Mouse (Mus musculus) midbrain, embryonic 13.5 days (tissue): Measurements from ENCODE around the gene Tmem219. TPM values are rescaled to one million over a fixed set of nuclear protein-coding genes. Genes with fewer than 3 reads are reported as not detected.

Experiments used
- ATAC-seq: fragments of 200-750 bp; cut with Nextera tagmentation; 2 replicates; pipeline ENCODE4 v1.8.0; 2017; ENCODE audit warnings: mild to moderate bottlenecking, moderate TSS enrichment, moderate library complexity
- H3K27ac ChIP-seq: fragments of 300-500 bp; sonication (generic); 2 replicates; pipeline ENCODE4 v1.5.1; 2015; ENCODE audit warnings: inconsistent platforms, mild to moderate bottlenecking, moderate library complexity
- H3K27me3 ChIP-seq: fragments of 300-500 bp; sonication (generic); 2 replicates; pipeline ENCODE4 v1.6.1; 2015; ENCODE audit warnings: mild to moderate bottlenecking, inconsistent platforms
- H3K36me3 ChIP-seq: fragments of 300-500 bp; sonication (generic); 2 replicates; pipeline ENCODE4 v1.6.1; 2015; ENCODE audit warnings: mild to moderate bottlenecking, inconsistent platforms
- H3K4me1 ChIP-seq: fragments of 300-500 bp; sonication (generic); replicated peaks from 2 replicates; pipeline ENCODE4 v1.6.1; 2015; ENCODE audit warnings: inconsistent platforms
- H3K4me2 ChIP-seq: fragments of 300-500 bp; sonication (generic); replicated peaks from 2 replicates; pipeline ENCODE4 v1.6.1; 2015; ENCODE audit warnings: moderate library complexity, mild to moderate bottlenecking, inconsistent platforms
- H3K4me3 ChIP-seq: fragments of 300-500 bp; sonication (generic); replicated peaks from 2 replicates; pipeline ENCODE4 v1.5.1; 2015; ENCODE audit warnings: mild to moderate bottlenecking, inconsistent platforms
- H3K9ac ChIP-seq: fragments of 300-500 bp; sonication (generic); replicated peaks from 2 replicates; pipeline ENCODE4 v1.6.1; 2015; ENCODE audit warnings: mild to moderate bottlenecking, inconsistent platforms
- H3K9me3 ChIP-seq: fragments of 300-500 bp; sonication (generic); 2 replicates; pipeline ENCODE4 v1.6.1; 2016; ENCODE audit warnings: mild to moderate bottlenecking, inconsistent platforms
- WGBS: fragments of 180-500 bp; shearing (Covaris S2); methylation state at CpG from one replicate; pipeline ENCODE4 v1.1.7; 2015; 5-methylcytosine and 5-hydroxymethylcytosine counted together
- polyA plus RNA-seq: library from polyadenylated mRNA; unstranded; fragments of >200 nt; fragmentation: Nextera tagmentation; extraction: Ambion mirVana; gene quantifications from 2 replicates; pipeline ENCODE4 v1.2.1, GENCODE M21; 2015

The Tmem219 gene
- polyA plus RNA-seq, 1 experiment from 2014 or later = 33.2 TPM

- ATAC-seq = peak; percentile 90
- Histone ChIP-seq H3K36me3 (peaks cover 27% of the 10 kb centered on the region), H3K27me3 (peaks cover 22% of the 10 kb centered on the region), H3K4me1 (peaks cover 72% of the 10 kb centered on the region), H3K4me3 (peak within 1 kb of the TSS; percentile 63), H3K4me2 (peak within 1 kb of the TSS; percentile 98), H3K9ac (peak within 1 kb of the TSS; percentile 81), H3K27ac (peak within 1 kb of the TSS; percentile 93), H3K9me3 (no peaks in the 10 kb centered on the region)
- WGBS = 1% methylated on average over 42 of the region's 42 CpGs
These were observed 27.3 kb upstream of the Tmem219 start, which contains the start of gene Sez6l2 for GRCm38 (mm10) chr7:126949793-126950646. Gene Sez6l2, plus strand, starts transcription at chr7:126950563.

GRCm38 (mm10) chr7:126949403-126949792, 26.7 kb upstream of the Tmem219 start, which contains the start of gene Asphd1:
Gene Asphd1, minus strand, starts transcription at chr7:126949582.
- H3K4me1 ChIP-seq = peaks cover 72% of the 10 kb centered on the region
- peak within 1 kb of the TSS; percentile 63 for H3K4me3 ChIP-seq
- H3K9me3 ChIP-seq = no peaks in the 10 kb centered on the region
- H3K4me2 ChIP-seq = peak within 1 kb of the TSS; percentile 98
- peaks cover 22% of the 10 kb centered on the region for H3K27me3 ChIP-seq
- peak within 1 kb of the TSS; percentile 81 for H3K9ac ChIP-seq
- under 1% methylated on average over 21 of the region's 21 CpGs for WGBS
- peak within 1 kb of the TSS; percentile 93 for H3K27ac ChIP-seq
- peak; percentile 69 for ATAC-seq
- peaks cover 33% of the 10 kb centered on the region for H3K36me3 ChIP-seq

- Histone ChIP-seq H3K4me3 (peak overlapping the region; percentile 63), H3K27me3 (peaks cover 20% of the 10 kb centered on the region), H3K9ac (peak overlapping the region; percentile 81), H3K4me1 (peaks cover 70% of the 10 kb centered on the region), H3K27ac (peak overlapping the region; percentile 93), H3K9me3 (no peaks in the 10 kb centered on the region), H3K36me3 (peaks cover 34% of the 10 kb centered on the region), H3K4me2 (peak overlapping the region; percentile 98)
- no peak for ATAC-seq
- WGBS = 82% methylated on average over 9 of the region's 10 CpGs
These were observed 25.9 kb upstream of the Tmem219 start for GRCm38 (mm10) chr7:126948626-126949025.

GRCm38 (mm10) chr7:126946530-126946929, 23.8 kb upstream of the Tmem219 start:
- no peak overlapping the region for H3K27ac ChIP-seq

GRCm38 (mm10) chr7:126941801-126942200, 19.1 kb upstream of the Tmem219 start:
- H3K36me3 ChIP-seq = peaks cover 63% of the 10 kb centered on the region
- no peaks in the 10 kb centered on the region for H3K27me3 ChIP-seq
- H3K9me3 ChIP-seq = no peaks in the 10 kb centered on the region
- H3K9ac ChIP-seq = 0 out of 2 replicates have a peak overlapping the region, but pooled peaks have one; percentile 34
- H3K27ac ChIP-seq = no peak overlapping the region
- 54% methylated on average over 5 of the region's 5 CpGs for WGBS
- H3K4me1 ChIP-seq = peaks cover 17% of the 10 kb centered on the region
- no peak overlapping the region for H3K4me2 ChIP-seq
- ATAC-seq = 0 out of 2 replicates have a peak, but pooled peaks have one; percentile 14
- no peak overlapping the region for H3K4me3 ChIP-seq

More at GRCm38 (mm10) chr7:126946530-126946929, 23.8 kb upstream of the Tmem219 start:
- no peak for ATAC-seq
- Histone ChIP-seq H3K9me3 (no peaks in the 10 kb centered on the region), H3K36me3 (peaks cover 41% of the 10 kb centered on the region), H3K4me3 (no peak overlapping the region), H3K27me3 (peaks cover 3% of the 10 kb centered on the region; the same call in 1 of the 2 replicates), H3K9ac (no peak overlapping the region; the same call in 1 of the 2 replicates), H3K4me1 (peaks cover 55% of the 10 kb centered on the region), H3K4me2 (no peak overlapping the region; the same call in 1 of the 2 replicates)
- WGBS = 46% methylated on average over 3 of the region's 3 CpGs

GRCm38 (mm10) chr7:126941171-126941570, 18.5 kb upstream of the Tmem219 start:
- no peak for ATAC-seq
- Histone ChIP-seq H3K36me3 (peaks cover 63% of the 10 kb centered on the region), H3K9ac (no peak overlapping the region), H3K9me3 (no peaks in the 10 kb centered on the region), H3K4me3 (no peak overlapping the region), H3K4me1 (peaks cover 12% of the 10 kb centered on the region), H3K27me3 (no peaks in the 10 kb centered on the region), H3K4me2 (no peak overlapping the region), H3K27ac (no peak overlapping the region; the same call in 1 of the 2 replicates)
- WGBS = 56% methylated on average over 6 of the region's 6 CpGs

- Histone ChIP-seq H3K36me3 (peaks cover 42% of the 10 kb centered on the region), H3K9ac (no peak overlapping the region), H3K9me3 (no peaks in the 10 kb centered on the region), H3K4me2 (no peak overlapping the region), H3K27me3 (no peaks in the 10 kb centered on the region), H3K4me3 (no peak overlapping the region), H3K4me1 (peaks cover 21% of the 10 kb centered on the region), H3K27ac (no peak overlapping the region)
- 92% methylated on average over 2 of the region's 2 CpGs for WGBS
- no peak for ATAC-seq
These were observed 9.9 kb upstream of the Tmem219 start for GRCm38 (mm10) chr7:126932652-126933051.

- 0% methylated on average over 27 of the region's 27 CpGs for WGBS
- peak overlapping the region; percentile 83 for H3K27ac ChIP-seq
- peaks cover 21% of the 10 kb centered on the region for H3K4me1 ChIP-seq
- no peaks in the 10 kb centered on the region for H3K27me3 ChIP-seq
- H3K9ac ChIP-seq = peak overlapping the region; percentile 83
- peak overlapping the region; percentile 96 for H3K4me2 ChIP-seq
- no peaks in the 10 kb centered on the region for H3K9me3 ChIP-seq
- peaks cover 25% of the 10 kb centered on the region for H3K36me3 ChIP-seq
- peak; percentile 89 for ATAC-seq
- peak overlapping the region; percentile 84 for H3K4me3 ChIP-seq
These were observed 6.3 kb upstream of the Tmem219 start for GRCm38 (mm10) chr7:126929046-126929445.

GRCm38 (mm10) chr7:126928384-126929037, 5.8 kb upstream of the Tmem219 start, which contains the start of gene Kctd13:
Gene Kctd13, plus strand, starts transcription at chr7:126928879.
- peak; percentile 98 for ATAC-seq
- H3K4me2 ChIP-seq = peak within 1 kb of the TSS; percentile 96
- peak within 1 kb of the TSS; percentile 83 for H3K27ac ChIP-seq
- peaks cover 21% of the 10 kb centered on the region for H3K4me1 ChIP-seq
- no peaks in the 10 kb centered on the region for H3K9me3 ChIP-seq
- peak within 1 kb of the TSS; percentile 83 for H3K9ac ChIP-seq
- peak within 1 kb of the TSS; percentile 84 for H3K4me3 ChIP-seq
- peaks cover 22% of the 10 kb centered on the region for H3K36me3 ChIP-seq
- no peaks in the 10 kb centered on the region for H3K27me3 ChIP-seq
- 4% methylated on average over 56 of the region's 56 CpGs for WGBS

- H3K27ac ChIP-seq = no peak overlapping the region
- no peak for ATAC-seq
- H3K9me3 ChIP-seq = no peaks in the 10 kb centered on the region
- no peak overlapping the region for H3K9ac ChIP-seq
- no peak overlapping the region for H3K4me2 ChIP-seq
- peaks cover 34% of the 10 kb centered on the region for H3K4me1 ChIP-seq
- no peak overlapping the region for H3K4me3 ChIP-seq
- H3K36me3 ChIP-seq = peaks cover 8% of the 10 kb centered on the region; the same call in 1 of the 2 replicates
- 71% methylated on average over 3 of the region's 3 CpGs for WGBS
- H3K27me3 ChIP-seq = no peaks in the 10 kb centered on the region
These were observed 3.6 kb upstream of the Tmem219 start for GRCm38 (mm10) chr7:126926299-126926698.

- Histone ChIP-seq H3K4me3 (no peak overlapping the region), H3K4me2 (no peak overlapping the region), H3K9ac (no peak overlapping the region), H3K27ac (no peak overlapping the region), H3K36me3 (no peaks in the 10 kb centered on the region), H3K4me1 (peaks cover 27% of the 10 kb centered on the region), H3K9me3 (no peaks in the 10 kb centered on the region), H3K27me3 (no peaks in the 10 kb centered on the region)
- 47% methylated on average over 5 of the region's 5 CpGs for WGBS
- ATAC-seq = no peak
These were observed 1.3 kb upstream of the Tmem219 start for GRCm38 (mm10) chr7:126923999-126924398.
